Mouse (Mus musculus) embryonic fibroblast, embryonic 13.5 days (primary cell): ENCODE data around the gene Smcr8.

Experiments used
- CTCF ChIP-seq: IDR thresholded peaks from 2 replicates; pipeline ENCODE4 v1.5.1; 2011; ENCODE audit warnings: mild to moderate bottlenecking, control low read depth, low read length, moderate library complexity, borderline replicate concordance; ENCODE audit not compliant: insufficient read depth
- POLR2A ChIP-seq: IDR thresholded peaks from 2 replicates; pipeline ENCODE4 v1.6.1; 2011; ENCODE audit warnings: low read depth, mild to moderate bottlenecking, control low read depth, low read length, moderate library complexity

- TF ChIP-seq CTCF: no peak
- peak; percentile 76 for TF ChIP-seq POLR2A
Observed at GRCm38 (mm10) chr11:60830433-60831052, 53.2 kb downstream of the Smcr8 start, which contains the start of gene Dhrs7b.
